Mouse (Mus musculus): ENCODE results near the gene Cysrt1.
"Not testable (repeated sequence)": the region's sequence is repeated elsewhere in the genome, so short reads cannot be mapped to it uniquely, and the experiment has no call there.

Gene Cysrt1

DNA sequence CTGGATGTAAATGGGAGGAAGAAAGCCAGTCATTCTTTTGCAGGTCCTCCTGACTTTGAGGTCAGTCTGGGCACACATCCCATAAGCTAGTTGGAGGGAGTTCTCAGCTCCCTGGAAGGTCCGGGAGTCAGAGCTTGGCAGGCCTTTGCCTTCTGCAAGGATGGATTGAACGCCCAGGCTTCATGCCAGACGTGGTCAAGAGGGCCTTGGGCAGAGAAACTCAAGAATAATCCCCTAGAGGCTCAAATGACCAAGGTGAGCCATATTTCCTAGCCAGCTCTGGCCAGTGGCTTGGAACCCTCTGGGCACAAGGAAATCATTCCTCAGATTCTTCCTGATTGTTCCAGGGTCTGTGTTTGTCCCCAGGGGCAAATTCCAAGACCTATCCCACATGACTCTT lies 22.6 kb upstream of the Cysrt1 start:
- no peak for DNase-seq (ENCODE audit: low spot score in 2 of 2)

- no peak for DNase-seq (ENCODE audit: low spot score in 2 of 2)
Observed at GRCm38 (mm10) chr2:25264286-25264660, 22.0 kb upstream of the Cysrt1 start.

GRCm38 (mm10) chr2:25263623-25264285 lies 21.5 kb upstream of the Cysrt1 start:
- DNase-seq (ENCODE audit: low spot score in 2 of 2): no peak

DNA sequence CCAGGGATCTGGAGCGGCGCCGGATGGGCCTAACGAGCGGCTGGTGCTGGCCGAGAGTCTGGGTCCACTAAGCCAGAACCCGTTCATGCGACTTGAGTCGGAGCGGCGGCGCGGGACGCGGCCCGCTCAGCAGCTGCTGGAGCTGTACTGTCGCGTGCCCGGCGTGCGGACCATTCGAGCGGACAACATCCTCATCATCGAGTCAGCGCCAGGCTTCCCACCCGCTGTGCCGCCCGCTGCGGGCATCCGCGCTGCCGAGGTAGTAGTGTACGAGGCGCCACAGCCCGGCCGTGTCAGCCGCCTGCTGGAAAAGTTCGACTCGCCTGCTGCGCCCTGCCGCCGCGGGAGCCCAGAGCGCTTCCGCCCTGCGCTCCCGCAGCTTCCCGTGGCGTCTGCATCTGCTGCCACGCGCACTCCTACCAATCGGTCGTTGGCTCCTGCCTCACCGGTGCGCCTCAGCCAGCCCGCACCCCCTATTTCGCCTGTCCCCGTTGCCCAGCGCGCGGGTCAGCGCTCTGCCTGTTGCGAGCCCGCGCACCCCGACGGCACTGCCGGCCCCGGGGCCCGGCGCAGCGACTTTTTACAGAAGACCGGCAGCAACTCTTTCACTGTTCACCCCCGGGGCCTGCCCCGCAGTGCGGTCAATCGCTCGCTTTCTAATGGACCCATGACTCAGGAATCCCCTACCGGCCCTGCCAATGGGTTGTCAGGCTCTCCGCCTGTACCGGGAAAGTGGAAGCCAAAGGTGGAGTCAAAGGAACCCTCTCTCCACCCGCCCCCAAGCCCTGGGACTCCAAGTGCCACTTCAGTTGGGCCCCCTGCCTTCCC lies 20.8 kb upstream of the Cysrt1 start:
- peak; percentile 56 to 65 for DNase-seq (ENCODE audit: low spot score in 2 of 2)

DNA sequence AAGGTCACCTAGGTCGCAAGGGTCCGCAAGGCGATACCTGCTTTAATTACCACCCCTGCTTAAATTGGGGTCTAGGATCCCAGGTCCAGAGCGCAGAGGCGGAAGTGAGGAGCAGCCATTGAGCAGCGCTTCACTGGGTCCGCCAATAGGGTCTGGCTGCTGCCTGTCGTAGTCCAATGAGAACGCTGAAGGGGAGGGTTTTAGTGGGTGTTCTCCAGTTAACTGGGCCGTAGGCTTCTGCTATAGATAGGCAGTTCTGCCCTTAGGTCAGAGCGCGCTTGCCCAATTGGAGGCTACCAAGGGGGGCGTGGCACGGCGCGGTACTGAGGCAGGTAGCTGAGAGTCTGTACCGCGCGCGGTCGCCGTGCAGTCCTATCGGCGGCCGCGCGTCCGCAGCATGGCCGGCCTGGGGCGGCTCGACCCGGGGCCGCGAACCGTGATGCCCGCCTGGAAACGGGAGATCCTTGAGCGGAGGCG lies 20.1 kb upstream of the Cysrt1 start, which contains the start of gene Tprn:
Gene Tprn (plus strand): TSS at position 328 of the 477 bp plus-strand sequence.
- peak; percentile 90 to 97 for DNase-seq (ENCODE audit: low spot score in 2 of 2)

DNA sequence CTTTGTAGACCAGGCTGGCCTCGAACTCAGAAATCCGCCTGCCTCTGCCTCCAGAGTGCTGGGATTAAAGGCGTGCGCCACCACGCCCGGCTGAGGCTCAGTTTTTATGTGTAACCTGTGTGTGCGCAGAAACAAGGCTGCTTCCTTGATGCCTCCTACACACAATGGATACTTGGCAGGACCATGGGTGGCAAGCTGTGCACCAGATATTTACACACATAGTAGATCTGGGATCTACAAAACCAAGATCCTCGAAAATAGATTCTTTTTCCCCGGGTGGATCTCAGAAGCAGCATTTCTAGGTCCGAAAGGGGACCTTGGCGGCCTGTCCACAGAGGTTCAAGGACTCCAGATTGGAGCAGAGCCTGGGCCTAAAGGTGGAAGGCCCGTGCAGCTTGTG lies 19.6 kb upstream of the Cysrt1 start:
- DNase-seq (ENCODE audit: low spot score in 2 of 2): no peak

DNA sequence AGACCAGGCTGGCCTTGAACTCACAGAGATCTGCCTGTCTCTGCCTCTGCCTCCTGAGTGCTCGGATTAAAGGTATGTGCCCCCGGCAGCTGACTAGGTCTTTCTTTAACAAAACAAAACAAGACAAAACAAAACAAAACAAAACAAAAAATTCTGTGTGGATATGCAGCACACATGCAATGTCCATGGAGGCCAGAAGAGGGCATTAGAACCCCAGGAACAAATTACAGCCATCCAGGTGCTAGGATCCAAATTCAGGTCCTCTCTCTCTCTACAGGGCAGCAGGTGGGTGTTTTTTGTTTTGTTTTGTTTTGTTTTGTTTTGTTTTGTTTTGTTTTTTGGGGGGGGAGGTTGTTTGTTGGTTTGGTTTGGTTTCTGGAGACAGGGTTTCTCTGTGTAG lies 16.6 kb upstream of the Cysrt1 start:
- peak in 1 of 2 experiments; percentile 40 for DNase-seq (ENCODE audit: low spot score in 2 of 2)

DNA sequence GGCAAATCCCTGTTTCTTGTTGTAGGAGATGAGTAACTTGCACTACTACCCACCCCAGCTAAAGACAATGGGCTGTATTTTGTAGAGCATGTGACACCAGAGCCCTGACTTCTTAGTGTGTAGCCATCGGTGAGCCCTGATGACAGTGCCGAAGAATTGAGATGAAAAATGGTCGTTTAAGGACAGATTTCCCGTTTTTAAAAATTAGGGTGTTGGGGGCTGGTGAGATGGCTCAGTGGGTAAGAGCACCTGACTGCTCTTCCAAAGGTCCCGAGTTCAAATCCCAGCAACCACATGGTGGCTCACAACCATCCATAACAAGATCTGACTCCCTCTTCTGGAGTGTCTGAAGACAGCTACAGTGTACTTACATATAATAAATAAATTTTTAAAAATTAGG lies 15.0 kb upstream of the Cysrt1 start:
- DNase-seq (ENCODE audit: low spot score in 2 of 2): not testable (repeated sequence)

- DNase-seq (ENCODE audit: low spot score in 2 of 2): peak; percentile 41 to 82
Observed at GRCm38 (mm10) chr2:25256443-25257109, 14.3 kb upstream of the Cysrt1 start.

DNA sequence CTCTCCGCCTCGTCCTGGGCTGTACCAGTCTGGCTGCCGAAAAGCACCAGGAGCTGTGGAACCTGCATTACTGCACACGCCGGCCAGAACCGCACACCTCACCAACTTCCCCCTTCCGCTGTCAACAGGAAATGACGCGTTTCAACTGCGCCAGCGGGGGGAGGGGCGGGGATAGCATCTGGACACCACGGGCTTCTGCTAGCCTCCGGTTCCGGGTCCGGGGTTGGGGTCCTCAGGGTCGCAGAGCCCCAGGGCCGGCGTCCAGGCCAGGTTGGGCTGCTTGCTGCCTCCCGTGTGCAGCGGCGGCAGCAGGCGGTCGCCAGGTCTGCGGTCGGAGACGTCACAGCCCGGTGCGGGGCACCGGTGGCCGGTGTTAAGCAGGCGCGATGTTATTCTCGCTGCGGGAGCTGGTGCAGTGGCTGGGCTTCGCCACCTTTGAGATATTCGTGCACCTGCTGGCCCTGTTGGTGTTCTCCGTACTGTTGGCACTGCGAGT lies 13.1 kb upstream of the Cysrt1 start, which contains the start of gene Tmem203:
Gene Tmem203 (plus strand): TSS at position 156 of the 496 bp plus-strand sequence.
- DNase-seq (ENCODE audit: low spot score in 2 of 2): peak; percentile 87 to 93

DNA sequence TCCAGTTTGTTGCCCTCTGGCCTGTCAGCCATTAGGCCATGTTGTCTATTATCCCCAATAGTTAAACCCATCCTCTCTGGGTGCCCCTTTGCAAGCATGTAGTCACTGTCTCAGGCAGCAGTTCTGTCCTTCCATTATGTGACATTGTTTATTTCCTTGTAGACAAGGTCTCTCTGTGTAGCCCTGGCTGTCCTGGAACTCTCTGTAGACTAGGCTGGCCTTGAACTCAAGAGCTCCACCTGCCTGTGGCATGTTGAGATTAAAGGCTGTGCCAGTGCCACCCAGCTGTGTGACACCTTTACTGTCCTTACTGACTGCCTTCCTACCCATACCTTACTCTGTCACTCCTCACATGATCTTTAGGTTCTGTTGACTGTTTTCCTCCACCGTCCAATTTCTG lies 10.1 kb upstream of the Cysrt1 start:
- peak in 1 of 2 experiments; percentile 54 for DNase-seq (ENCODE audit: low spot score in 2 of 2)

DNA sequence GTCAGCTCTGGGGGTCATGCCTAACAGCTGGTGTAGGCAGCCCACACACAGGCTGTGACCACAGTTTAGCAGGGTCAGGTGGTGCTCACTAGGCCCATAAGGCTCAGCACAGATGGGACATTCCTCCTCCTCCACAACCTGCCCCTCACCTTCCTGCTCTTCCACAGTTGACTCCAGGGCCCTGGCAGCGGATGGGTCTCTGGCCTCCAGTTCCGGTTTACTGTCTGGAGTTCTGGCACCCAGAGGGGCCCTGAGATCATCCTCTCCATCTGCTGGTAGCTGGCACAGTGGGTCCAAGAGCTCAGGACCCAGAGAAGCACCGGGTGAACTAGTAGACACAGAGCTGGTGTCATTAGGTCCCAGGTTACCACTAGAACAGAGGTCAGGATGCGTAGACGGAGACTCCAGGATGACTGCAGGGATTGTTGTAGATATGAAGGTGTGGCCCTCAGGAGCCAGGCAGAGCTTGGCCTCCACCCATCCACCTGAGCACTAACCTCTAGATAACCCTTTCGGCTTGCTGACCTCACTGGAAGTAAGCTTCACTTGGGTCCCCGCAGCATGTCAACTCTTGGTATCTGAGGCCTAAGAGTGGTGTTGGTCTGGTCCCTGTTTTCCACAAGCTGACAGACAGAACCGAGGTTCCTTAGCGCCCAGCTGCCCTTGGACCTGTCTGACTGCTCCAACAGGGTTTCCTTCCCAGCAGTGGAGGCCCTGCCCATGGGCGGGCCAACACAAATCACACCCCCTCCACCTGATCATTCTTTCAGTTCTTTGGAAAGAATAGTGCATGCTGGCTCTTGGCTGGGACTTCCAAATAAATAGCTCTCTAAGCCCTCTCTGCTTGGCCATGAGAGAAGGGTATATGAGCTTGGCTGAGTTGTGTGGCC lies 4.2 kb upstream of the Cysrt1 start, which contains the start of gene AL732309.1:
Gene AL732309.1 (minus strand): TSS at position 681 of the 890 bp plus-strand sequence.
- no peak for DNase-seq (ENCODE audit: low spot score in 2 of 2)

GRCm38 (mm10) chr2:25244144-25244543 lies 1.9 kb upstream of the Cysrt1 start:
- no peak for DNase-seq (ENCODE audit: low spot score in 2 of 2)

GRCm38 (mm10) chr2:25243342-25243741 lies 1.1 kb upstream of the Cysrt1 start:
- DNase-seq (ENCODE audit: low spot score in 2 of 2): no peak

DNA sequence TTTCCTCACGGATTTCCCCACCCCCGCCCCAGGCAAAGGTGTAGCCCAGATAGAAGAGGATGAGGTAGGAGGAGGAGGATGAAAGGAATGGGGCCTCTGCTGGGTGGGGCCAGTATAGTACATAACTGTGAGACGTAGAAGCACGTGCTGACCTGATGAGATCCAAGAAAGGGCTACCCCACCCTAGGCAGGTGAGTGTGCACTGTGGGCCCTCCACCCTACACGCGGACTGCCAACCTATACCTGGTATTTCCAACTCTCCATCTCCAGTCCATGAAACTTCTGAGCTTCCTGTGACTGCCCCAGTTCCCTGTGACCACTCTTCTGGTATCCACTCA lies 845 bp downstream of the Cysrt1 start:
- DNase-seq (ENCODE audit: low spot score in 2 of 2): no peak

- peak in 1 of 2 experiments; percentile 54 for DNase-seq (ENCODE audit: low spot score in 2 of 2)
Observed at GRCm38 (mm10) chr2:25240723-25241437, 1.4 kb downstream of the Cysrt1 start.

DNA sequence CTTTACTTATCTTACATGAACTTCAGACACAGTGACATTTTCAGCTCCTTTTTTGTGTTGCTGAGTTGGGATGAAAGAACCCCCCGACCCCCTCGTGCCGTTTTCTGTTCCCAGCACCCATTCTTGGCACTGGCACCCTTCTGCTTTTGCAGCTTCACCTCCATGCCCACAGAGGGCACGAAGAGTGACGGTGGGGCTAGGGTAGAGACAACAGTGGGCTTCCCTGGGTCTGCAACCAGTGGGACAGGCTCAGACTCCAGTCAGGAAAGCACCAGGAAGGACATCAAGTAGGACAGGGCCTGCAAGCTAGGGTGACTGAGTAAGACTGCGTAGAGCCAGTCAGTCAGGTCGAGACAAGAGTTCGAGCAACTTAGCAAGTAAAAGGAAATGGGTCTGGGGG lies 1.9 kb downstream of the Cysrt1 start:
- DNase-seq (ENCODE audit: low spot score in 2 of 2): no peak

- DNase-seq (ENCODE audit: low spot score in 2 of 2): no peak
Observed at GRCm38 (mm10) chr2:25239766-25240165, 2.5 kb downstream of the Cysrt1 start.

- no peak for DNase-seq (ENCODE audit: low spot score in 2 of 2)
Observed at GRCm38 (mm10) chr2:25238106-25238505, 4.1 kb downstream of the Cysrt1 start.

- no peak for DNase-seq (ENCODE audit: low spot score in 2 of 2)
Observed at GRCm38 (mm10) chr2:25237522-25237921, 4.7 kb downstream of the Cysrt1 start.
